Mouse (Mus musculus) spleen, adult 2 months (tissue): ENCODE data around the gene Sidt1.

ENCODE experiments used
- CTCF ChIP-seq: fragments of 200-500 bp; IDR thresholded peaks from 2 replicates; pipeline ENCODE4 v1.5.1; 2011; ENCODE audit warnings: mild to moderate bottlenecking, inconsistent platforms; ENCODE audit not compliant: insufficient read depth, insufficient read length, insufficient replicate concordance; ENCODE audit errors: extremely low read depth
- POLR2A ChIP-seq: fragments of 200-500 bp; IDR thresholded peaks from 2 replicates; pipeline ENCODE4 v1.6.1; 2011; ENCODE audit warnings: low read depth, low read length, inconsistent platforms

DNA sequence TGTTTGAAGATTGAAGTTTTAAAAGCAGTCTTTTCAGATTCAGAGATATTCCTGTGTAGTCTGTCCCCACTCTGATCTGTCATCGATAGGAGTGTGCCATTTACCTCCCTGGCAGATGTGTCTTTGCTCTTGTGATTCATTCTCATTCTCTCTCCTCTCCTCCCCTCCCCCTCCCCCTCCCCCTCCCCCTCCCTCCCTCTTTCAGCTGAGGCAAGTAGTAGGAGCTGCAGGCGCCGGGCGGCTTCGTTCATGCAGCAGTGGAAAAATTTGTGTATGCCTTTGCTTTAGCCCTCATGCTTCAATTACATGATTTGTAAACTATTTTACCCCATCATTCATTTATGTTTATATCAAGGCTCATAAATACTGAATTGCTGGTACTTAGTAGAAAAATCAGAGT is 48.6 kb upstream of the Sidt1 start:
- no peak for TF ChIP-seq CTCF
- no peak for TF ChIP-seq POLR2A
